Mouse (Mus musculus): ENCODE results near the gene Olfr741. TPM values are rescaled to one million over a fixed set of nuclear protein-coding genes. Genes with fewer than 3 reads are reported as not detected.

Olfr741 gene
- polyA plus RNA-seq (2012; rRNA removed), result not detected in 2 replicates

GRCm38 (mm10) chr14:50472438-50472837 is at the start of gene Olfr741:
Olfr741 (plus strand) TSS chr14:50472738.
- no peak for DNase-seq (ENCODE audit: low read depth, low spot score)
- 65% methylated on average over 2 of the region's 2 CpGs for WGBS

GRCm38 (mm10) chr14:50445245-50445644 is 27.3 kb upstream of the Olfr741 start, which contains the start of gene Olfr740:
Olfr740 (plus strand) TSS chr14:50445545.
- WGBS, result 75% methylated on average over 3 of the region's 3 CpGs
- no peak for DNase-seq (ENCODE audit: low read depth, low spot score)

GRCm38 (mm10) chr14:50478406-50478805 is 5.9 kb downstream of the Olfr741 start:
- no peak for DNase-seq (ENCODE audit: low read depth, low spot score)
- WGBS, result 64% methylated on average over 2 of the region's 2 CpGs

- 40% methylated on average over 2 of the region's 2 CpGs for WGBS
- no peak for DNase-seq (ENCODE audit: low read depth, low spot score)
Measured at GRCm38 (mm10) chr14:50503300-50503699, 30.8 kb downstream of the Olfr741 start, which contains the start of gene Olfr742. Olfr742 (plus strand) TSS chr14:50503600.

GRCm38 (mm10) chr14:50521539-50521938 is 49.0 kb downstream of the Olfr741 start, which contains the start of gene Olfr743:
Olfr743 (plus strand) TSS chr14:50521839.
- DNase-seq (ENCODE audit: low read depth, low spot score), result no peak

Other genes with a start within 250 kb of the Olfr741 start
- not detected in 2 replicates for gene Olfr731, start 230.9 kb upstream of the Olfr741 start, polyA plus RNA-seq (2012; rRNA removed)
- gene Olfr732, start 188.5 kb upstream of the Olfr741 start, polyA plus RNA-seq (2012; rRNA removed), result not detected in 2 replicates
- gene Olfr733, start 171.2 kb upstream of the Olfr741 start, polyA plus RNA-seq (2012; rRNA removed), result not detected in 2 replicates
- not detected in 2 replicates for gene Olfr734, start 146.0 kb upstream of the Olfr741 start, polyA plus RNA-seq (2012; rRNA removed)
- gene Olfr735, start 123.9 kb upstream of the Olfr741 start, polyA plus RNA-seq (2012; rRNA removed), result not detected in 2 replicates
- gene Tlr11, start 114.8 kb upstream of the Olfr741 start, polyA plus RNA-seq (2012; rRNA removed), result 0.51 and 0.56 TPM in 2 replicates
- gene Olfr736, start 91.6 kb upstream of the Olfr741 start, polyA plus RNA-seq (2012; rRNA removed), result not detected in 2 replicates
- gene Olfr738, start 65.2 kb upstream of the Olfr741 start, polyA plus RNA-seq (2012; rRNA removed), result not detected in 2 replicates
- not detected in 2 replicates for gene Olfr739, start 54.1 kb upstream of the Olfr741 start, polyA plus RNA-seq (2012; rRNA removed)
- gene Olfr740, start 27.2 kb upstream of the Olfr741 start, polyA plus RNA-seq (2012; rRNA removed), result not detected in 2 replicates
- gene Olfr742, start 30.9 kb downstream of the Olfr741 start, polyA plus RNA-seq (2012; rRNA removed), result not detected in 2 replicates
- gene Olfr743, start 49.1 kb downstream of the Olfr741 start, polyA plus RNA-seq (2012; rRNA removed), result not detected in 2 replicates
- not detected in 2 replicates for gene Olfr744, start 142.1 kb downstream of the Olfr741 start, polyA plus RNA-seq (2012; rRNA removed)
- gene Olfr745, start 166.7 kb downstream of the Olfr741 start, polyA plus RNA-seq (2012; rRNA removed), result not detected in 2 replicates
- not detected in 2 replicates for gene Olfr746, start 174.3 kb downstream of the Olfr741 start, polyA plus RNA-seq (2012; rRNA removed)
- not detected in 2 replicates for gene Olfr747, start 220.5 kb downstream of the Olfr741 start, polyA plus RNA-seq (2012; rRNA removed)
- gene Olfr748, start 234.6 kb downstream of the Olfr741 start, polyA plus RNA-seq (2012; rRNA removed), result not detected in 2 replicates